Mouse (Mus musculus) granulocyte monocyte progenitor cell, adult 5-6 weeks (primary cell): Measurements from ENCODE around the gene 1700015F17Rik. TPM values are rescaled to one million over a fixed set of nuclear protein-coding genes. Genes with fewer than 3 reads are reported as not detected.

Experiments
- ATAC-seq: replicated peaks from 2 replicates; pipeline ENCODE4 v1.8.0; 2016; ENCODE audit warnings: mild to moderate bottlenecking, moderate TSS enrichment, inconsistent platforms; ENCODE audit not compliant: poor library complexity, severe bottlenecking
- total RNA-seq, 2 experiments: library from RNA; stranded (forward) in 1 of 2; stranded (reverse) in 1 of 2; fragments of 200-712, 200-1000 nt in 1 of 2; fragments of >200 nt in 1 of 2; fragmentation: Nextera tagmentation in 1 of 2; gene quantifications; 2 replicates each; pipeline ENCODE4 v1.2.3; 2014 to 2017

Gene 1700015F17Rik
- total RNA-seq, 2 experiments from 2014 or later = not detected

DNA sequence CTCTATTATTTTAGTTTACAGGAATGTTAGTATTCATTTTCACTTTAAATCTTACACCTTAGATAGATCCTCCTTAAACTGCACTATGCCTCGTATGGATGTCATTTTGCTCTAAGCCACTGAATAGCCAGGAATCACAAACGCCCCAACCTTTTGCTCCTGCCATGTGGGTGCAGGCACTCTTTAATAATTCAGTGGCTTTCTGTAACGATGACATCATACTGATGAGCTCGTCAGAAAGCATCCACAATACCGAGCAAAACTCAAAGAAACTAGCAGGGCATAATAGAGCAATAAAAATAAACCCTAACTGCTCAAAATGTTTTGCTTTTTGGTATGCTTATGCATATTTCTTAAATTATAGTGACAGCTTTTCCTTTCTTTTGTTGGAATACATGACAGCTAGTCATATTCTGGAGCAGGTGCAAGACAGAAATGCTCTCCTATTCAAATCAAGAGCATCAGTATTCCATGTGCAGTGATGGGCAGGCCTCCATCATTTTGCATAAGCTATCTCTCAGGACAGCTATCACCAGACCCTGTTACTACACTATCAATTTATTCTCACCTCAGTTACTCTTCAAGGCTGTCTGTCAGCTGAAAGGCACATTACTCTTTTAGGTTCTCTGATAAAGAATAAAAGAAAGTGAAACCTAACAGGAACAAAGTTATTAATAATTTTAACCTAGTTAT, 47.1 kb downstream of the 1700015F17Rik start:
- no peak for ATAC-seq

DNA sequence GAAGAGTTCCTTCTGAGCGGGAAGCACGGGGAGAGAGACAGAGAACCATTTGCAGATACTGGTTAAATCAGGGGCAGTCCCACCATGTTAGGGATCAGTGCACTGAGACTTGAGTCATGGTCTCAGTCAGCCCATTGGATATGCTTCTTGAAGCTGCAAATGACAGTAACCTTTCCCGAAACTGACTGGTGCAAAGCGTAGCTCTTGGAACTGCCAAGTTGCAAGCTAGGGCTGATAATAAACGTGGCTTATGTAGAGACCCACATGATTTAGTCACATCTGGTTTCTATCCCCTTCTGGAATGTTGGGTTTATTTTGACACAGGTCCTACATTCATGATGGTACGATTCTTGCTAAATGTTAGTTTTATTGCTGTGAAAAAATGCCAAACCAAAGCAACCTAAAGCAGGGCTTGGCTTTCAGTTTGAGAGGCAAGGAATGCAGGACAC, 55.2 kb downstream of the 1700015F17Rik start:
- no peak for ATAC-seq

DNA sequence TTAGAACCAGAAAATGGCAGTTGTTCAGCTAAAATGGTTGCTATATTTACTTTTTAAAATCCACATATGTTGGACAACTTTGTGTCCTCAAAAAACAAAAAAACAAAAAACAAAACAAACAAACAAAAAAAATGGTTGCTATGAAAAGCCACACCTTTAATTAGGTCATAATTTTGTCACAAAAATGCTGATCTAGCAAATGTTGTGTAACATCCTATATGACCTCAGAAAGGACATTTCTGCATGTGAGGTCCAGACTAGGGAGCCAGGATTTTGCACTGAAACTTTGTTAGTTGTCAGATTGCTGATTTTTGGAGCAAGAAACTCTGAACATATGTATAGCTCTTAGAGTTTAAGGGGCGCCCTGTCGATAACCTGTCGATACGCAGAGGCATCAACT, 55.9 kb downstream of the 1700015F17Rik start:
- ATAC-seq = no peak

- no peak for ATAC-seq
Observed at GRCm38 (mm10) chr5:5421439-5421838, 57.5 kb downstream of the 1700015F17Rik start.

- ATAC-seq = peak; percentile 91
Observed at GRCm38 (mm10) chr5:5419992-5420455, 58.9 kb downstream of the 1700015F17Rik start, which contains the start of gene Cdk14. Gene Cdk14 (minus strand): TSS chr5:5420312.

DNA sequence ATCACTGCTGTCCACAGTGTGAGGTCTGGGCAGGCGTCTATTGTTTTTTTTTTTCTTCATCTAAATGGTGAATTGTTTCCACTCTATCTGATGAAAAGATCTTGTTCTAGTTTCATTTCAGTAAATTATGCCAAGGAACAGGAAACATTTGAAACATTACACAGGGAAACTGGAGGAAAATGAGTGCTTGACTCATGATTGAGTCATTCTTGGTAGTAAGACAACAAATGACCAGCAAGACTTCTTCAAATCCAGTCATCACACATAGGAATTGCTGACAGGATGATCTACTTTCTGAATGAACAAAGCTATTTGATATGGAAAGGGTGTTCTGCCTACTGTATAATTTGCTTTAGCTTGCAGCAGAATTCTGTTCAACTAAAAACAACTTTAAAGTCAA, 59.7 kb downstream of the 1700015F17Rik start:
- peak; percentile 62 for ATAC-seq

- ATAC-seq = no peak
Observed at GRCm38 (mm10) chr5:5414835-5415234, 64.1 kb downstream of the 1700015F17Rik start.

DNA sequence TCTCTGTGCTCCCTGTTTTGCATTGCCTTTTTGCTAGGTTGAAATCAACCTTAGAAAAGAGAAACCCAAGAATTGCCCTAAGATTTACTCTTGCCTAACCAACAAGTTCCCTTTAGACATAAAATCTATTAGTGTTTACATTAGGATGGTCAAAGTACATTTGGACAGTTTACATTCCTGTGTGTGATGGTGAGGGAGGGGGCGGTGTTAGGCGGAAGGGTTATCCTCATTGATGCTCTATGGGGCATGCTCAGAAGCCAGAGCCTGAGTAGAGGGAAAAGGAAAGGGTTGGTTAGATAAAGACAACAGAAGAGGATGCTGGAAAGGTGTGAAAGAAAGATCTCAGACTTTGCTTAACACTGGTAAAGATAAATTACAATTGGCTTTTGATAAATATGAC, 67.1 kb downstream of the 1700015F17Rik start:
- no peak for ATAC-seq

- no peak for ATAC-seq
Observed at GRCm38 (mm10) chr5:5401986-5402385, 77.0 kb downstream of the 1700015F17Rik start.

GRCm38 (mm10) chr5:5392786-5393185, 86.2 kb downstream of the 1700015F17Rik start:
- ATAC-seq = no peak

Other genes starting within 250 kb of the 1700015F17Rik start
- 0.21 and 0.60 TPM in 2 replicates for gene Cdk14, start 58.8 kb downstream of the 1700015F17Rik start, total RNA-seq (2014; fragmentation: Nextera tagmentation)
- gene Cdk14, start 58.8 kb downstream of the 1700015F17Rik start, total RNA-seq (2017) = 0.39 and 0.46 TPM in 2 replicates
- 1.4 and 3.4 TPM in 2 replicates for gene Cldn12, start 35.8 kb upstream of the 1700015F17Rik start, total RNA-seq (2014; fragmentation: Nextera tagmentation)
- 4.2 and 7.5 TPM in 2 replicates for gene Cldn12, start 35.8 kb upstream of the 1700015F17Rik start, total RNA-seq (2017)
- 24.7 and 27.8 TPM in 2 replicates for gene Gtpbp10, start 80.4 kb upstream of the 1700015F17Rik start, total RNA-seq (2014; fragmentation: Nextera tagmentation)
- gene Gtpbp10, start 80.4 kb upstream of the 1700015F17Rik start, total RNA-seq (2017) = 31.3 and 37.1 TPM in 2 replicates
- not detected in 2 replicates for gene Gm8773, start 94.7 kb upstream of the 1700015F17Rik start, total RNA-seq (2014; fragmentation: Nextera tagmentation)
- not detected in 2 replicates for gene Gm8773, start 94.7 kb upstream of the 1700015F17Rik start, total RNA-seq (2017)
- gene Cfap69, start 185.1 kb upstream of the 1700015F17Rik start, total RNA-seq (2014; fragmentation: Nextera tagmentation) = not detected in 2 replicates
- gene Cfap69, start 185.1 kb upstream of the 1700015F17Rik start, total RNA-seq (2017) = not detected in 2 replicates
- gene Steap2, start 215.4 kb upstream of the 1700015F17Rik start, total RNA-seq (2014; fragmentation: Nextera tagmentation) = not detected in 2 replicates
- gene Steap2, start 215.4 kb upstream of the 1700015F17Rik start, total RNA-seq (2017) = not detected in 2 replicates